Mouse (Mus musculus): Measurements from ENCODE around the gene Ensa. TPM values are rescaled to one million over a fixed set of nuclear protein-coding genes. Genes with fewer than 3 reads are reported as not detected.
"Not testable (repeated sequence)": the region's sequence is repeated elsewhere in the genome, so short reads cannot be mapped to it uniquely, and the experiment has no call there.

Gene Ensa
- polyA plus RNA-seq, 1 experiment from 2014 or later = 46.5 TPM

GRCm38 (mm10) chr3:95645313-95646235 lies 20.8 kb downstream of the Ensa start:
- Histone ChIP-seq H3K27me3 (replicated peaks) (no peaks in the 10 kb centered on the region), H3K27ac (replicated peaks) (peak overlapping the region; percentile 43; the same call in 1 of the 2 replicates), H3K9ac (no peak overlapping the region), H3K36me3 (peaks cover 8% of the 10 kb centered on the region), H3K4me3 (no peak overlapping the region), H3K4me1 (peaks cover 20% of the 10 kb centered on the region), H3K4me2 (no peak overlapping the region), H3K9me3 (no peaks in the 10 kb centered on the region)
- 50% methylated on average over 10 of the region's 10 CpGs for WGBS
- no peak for ATAC-seq (ENCODE audit: extremely low read depth, insufficient number of reproducible peaks, low FRiP score, low TSS enrichment)

DNA sequence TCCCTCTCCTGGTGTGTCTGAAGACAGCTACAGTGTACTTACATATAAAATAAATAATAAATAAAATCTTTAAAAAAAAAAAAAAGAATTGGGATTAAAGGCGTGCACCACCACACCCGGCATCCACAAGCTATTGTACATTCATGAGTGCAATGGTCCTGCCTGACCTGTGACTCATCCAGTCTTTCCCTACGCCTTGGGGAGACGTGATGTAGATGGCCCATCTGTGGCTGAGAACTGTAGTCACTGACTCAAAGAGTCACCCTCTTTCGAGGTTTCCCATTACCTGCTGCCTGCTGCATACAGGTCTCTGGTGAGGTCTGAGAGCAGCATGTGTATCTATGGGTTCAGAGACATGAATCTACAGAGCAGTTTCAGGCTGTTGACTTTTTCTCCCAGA lies 23.2 kb downstream of the Ensa start:
- ATAC-seq (ENCODE audit: extremely low read depth, insufficient number of reproducible peaks, low FRiP score, low TSS enrichment) = no peak
- peaks cover 33% of the 10 kb centered on the region for H3K4me1 ChIP-seq
- no peaks in the 10 kb centered on the region for H3K9me3 ChIP-seq
- no peak overlapping the region for H3K4me2 ChIP-seq
- H3K4me3 ChIP-seq = no peak overlapping the region
- 91% methylated on average over 5 of the region's 5 CpGs for WGBS
- no peak overlapping the region for H3K9ac ChIP-seq
- no peak overlapping the region for H3K27ac ChIP-seq (replicated peaks)
- H3K36me3 ChIP-seq = no peaks in the 10 kb centered on the region; the same call in 1 of the 2 replicates
- no peaks in the 10 kb centered on the region for H3K27me3 ChIP-seq (replicated peaks)

GRCm38 (mm10) chr3:95650276-95651032 lies 25.7 kb downstream of the Ensa start:
- ATAC-seq (ENCODE audit: extremely low read depth, insufficient number of reproducible peaks, low FRiP score, low TSS enrichment) = no peak
- H3K36me3 ChIP-seq = no peaks in the 10 kb centered on the region; the same call in 1 of the 2 replicates
- no peak overlapping the region for H3K4me3 ChIP-seq
- peak overlapping the region; percentile 87 for H3K27ac ChIP-seq (replicated peaks)
- peaks cover 34% of the 10 kb centered on the region for H3K4me1 ChIP-seq
- peak overlapping the region; percentile 29; the same call in 1 of the 2 replicates for H3K9ac ChIP-seq
- WGBS = 61% methylated on average over 6 of the region's 6 CpGs
- H3K27me3 ChIP-seq (replicated peaks) = no peaks in the 10 kb centered on the region
- no peak overlapping the region for H3K4me2 ChIP-seq
- H3K9me3 ChIP-seq = no peaks in the 10 kb centered on the region

GRCm38 (mm10) chr3:95651033-95651373 lies 26.2 kb downstream of the Ensa start:
- Histone ChIP-seq H3K4me3 (no peak overlapping the region), H3K27me3 (replicated peaks) (no peaks in the 10 kb centered on the region), H3K27ac (replicated peaks) (peak overlapping the region; percentile 87), H3K4me2 (no peak overlapping the region), H3K9me3 (no peaks in the 10 kb centered on the region), H3K36me3 (no peaks in the 10 kb centered on the region; the same call in 1 of the 2 replicates), H3K9ac (peak overlapping the region; percentile 29; the same call in 1 of the 2 replicates), H3K4me1 (peaks cover 33% of the 10 kb centered on the region)
- ATAC-seq (ENCODE audit: extremely low read depth, insufficient number of reproducible peaks, low FRiP score, low TSS enrichment) = no peak
- 73% methylated on average over 3 of the region's 3 CpGs for whole genome bisulfite sequencing

GRCm38 (mm10) chr3:95651391-95652203 lies 26.8 kb downstream of the Ensa start:
- Histone ChIP-seq H3K27ac (replicated peaks) (peak overlapping the region; percentile 87), H3K36me3 (no peaks in the 10 kb centered on the region; the same call in 1 of the 2 replicates), H3K4me2 (no peak overlapping the region), H3K4me3 (no peak overlapping the region), H3K9me3 (no peaks in the 10 kb centered on the region), H3K9ac (no peak overlapping the region), H3K27me3 (replicated peaks) (no peaks in the 10 kb centered on the region), H3K4me1 (peaks cover 33% of the 10 kb centered on the region)
- WGBS = 89% methylated on average over 16 of the region's 16 CpGs
- no peak for ATAC-seq (ENCODE audit: extremely low read depth, insufficient number of reproducible peaks, low FRiP score, low TSS enrichment)

DNA sequence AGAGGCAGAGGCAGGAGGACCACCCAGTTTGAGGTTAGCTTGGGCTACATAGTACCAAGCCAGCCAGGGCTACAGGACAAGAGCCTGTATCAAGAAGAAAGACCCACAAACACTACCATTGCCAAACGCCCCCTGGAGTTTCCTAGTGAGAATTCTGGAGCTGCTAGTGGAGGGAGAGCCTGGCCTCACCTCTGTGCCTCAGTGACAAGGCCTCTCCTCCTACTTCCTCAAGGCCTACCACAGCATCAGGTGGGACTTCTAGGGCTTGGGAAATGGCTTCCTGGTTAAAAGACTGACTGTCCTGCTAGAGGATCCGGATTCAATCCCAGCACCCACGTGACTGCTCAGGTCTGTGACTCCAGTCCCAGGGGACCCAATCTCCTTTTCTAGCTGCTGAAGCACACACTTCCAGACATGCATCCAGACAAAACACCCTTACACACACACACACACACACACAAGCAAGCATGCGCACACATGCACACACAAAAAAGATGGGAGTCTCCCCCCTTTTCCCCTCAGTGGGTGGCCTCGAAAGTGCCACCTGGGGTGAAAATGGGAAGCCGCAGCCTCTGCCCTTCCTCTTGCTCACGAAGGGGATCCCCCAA lies 27.5 kb downstream of the Ensa start:
- no peaks in the 10 kb centered on the region for H3K27me3 ChIP-seq (replicated peaks)
- 62% methylated on average over 7 of the region's 7 CpGs for WGBS
- H3K4me1 ChIP-seq = peaks cover 33% of the 10 kb centered on the region
- no peak overlapping the region for H3K9ac ChIP-seq
- H3K4me3 ChIP-seq = no peak overlapping the region
- H3K36me3 ChIP-seq = no peaks in the 10 kb centered on the region
- H3K27ac ChIP-seq (replicated peaks) = no peak overlapping the region
- no peak overlapping the region for H3K4me2 ChIP-seq
- ATAC-seq (ENCODE audit: extremely low read depth, insufficient number of reproducible peaks, low FRiP score, low TSS enrichment) = no peak
- no peaks in the 10 kb centered on the region for H3K9me3 ChIP-seq

- Histone ChIP-seq H3K27ac (replicated peaks) (peak overlapping the region; percentile 59; the same call in 1 of the 2 replicates), H3K9ac (0 out of 2 replicates have a peak overlapping the region, but pooled peaks have one; percentile 14)
- 39% methylated on average over 6 of the region's 6 CpGs for WGBS
These were observed 28.1 kb downstream of the Ensa start for GRCm38 (mm10) chr3:95652871-95653270.

GRCm38 (mm10) chr3:95653473-95654034 lies 28.8 kb downstream of the Ensa start:
- no peak for ATAC-seq (ENCODE audit: extremely low read depth, insufficient number of reproducible peaks, low FRiP score, low TSS enrichment)
- Histone ChIP-seq H3K4me1 (peaks cover 39% of the 10 kb centered on the region), H3K27me3 (replicated peaks) (no peaks in the 10 kb centered on the region), H3K4me3 (no peak overlapping the region), H3K27ac (replicated peaks) (peak overlapping the region; percentile 59), H3K9me3 (no peaks in the 10 kb centered on the region), H3K9ac (peak overlapping the region; percentile 37; the same call in 1 of the 2 replicates), H3K36me3 (no peaks in the 10 kb centered on the region), H3K4me2 (peak overlapping the region; percentile 22)
- WGBS = 22% methylated on average over 11 of the region's 11 CpGs

More at GRCm38 (mm10) chr3:95652871-95653270, 28.1 kb downstream of the Ensa start:
- Histone ChIP-seq H3K36me3 (no peaks in the 10 kb centered on the region), H3K4me2 (no peak overlapping the region), H3K27me3 (replicated peaks) (no peaks in the 10 kb centered on the region), H3K9me3 (no peaks in the 10 kb centered on the region), H3K4me1 (peaks cover 36% of the 10 kb centered on the region), H3K4me3 (no peak overlapping the region)
- no peak for ATAC-seq (ENCODE audit: extremely low read depth, insufficient number of reproducible peaks, low FRiP score, low TSS enrichment)

- H3K4me2 ChIP-seq; H3K27me3 ChIP-seq (replicated peaks); H3K4me3 ChIP-seq; H3K9me3 ChIP-seq; H3K36me3 ChIP-seq; ATAC-seq (ENCODE audit: extremely low read depth, insufficient number of reproducible peaks, low FRiP score, low TSS enrichment); H3K9ac ChIP-seq: not testable (repeated sequence)
- Histone ChIP-seq H3K27ac (replicated peaks) (peak overlapping the region; percentile 59; the same call in 1 of the 2 replicates), H3K4me1 (peaks cover 39% of the 10 kb centered on the region)
- WGBS = 92% methylated on average over 3 of the region's 3 CpGs
These were observed 29.6 kb downstream of the Ensa start for GRCm38 (mm10) chr3:95654371-95654770.

- no peaks in the 10 kb centered on the region for H3K27me3 ChIP-seq (replicated peaks)
- H3K4me2 ChIP-seq = no peak overlapping the region
- 81% methylated on average over 5 of the region's 5 CpGs for WGBS
- H3K9ac ChIP-seq = no peak overlapping the region
- ATAC-seq (ENCODE audit: extremely low read depth, insufficient number of reproducible peaks, low FRiP score, low TSS enrichment) = no peak
- no peak overlapping the region for H3K27ac ChIP-seq (replicated peaks)
- no peaks in the 10 kb centered on the region for H3K9me3 ChIP-seq
- no peak overlapping the region for H3K4me3 ChIP-seq
- peaks cover 33% of the 10 kb centered on the region for H3K4me1 ChIP-seq
- peaks cover 7% of the 10 kb centered on the region for H3K36me3 ChIP-seq
These were observed 30.6 kb downstream of the Ensa start for GRCm38 (mm10) chr3:95655437-95655836.
